Mouse (Mus musculus): ENCODE measurements around the gene Slc25a25. TPM values are rescaled to one million over a fixed set of nuclear protein-coding genes. Genes with fewer than 3 reads are reported as not detected.

Gene Slc25a25
- 10 to 100 TPM in 1 of 2 experiments, 1 to 10 TPM in 1; 9.8 to 13.1 TPM for total RNA-seq (2023)

DNA sequence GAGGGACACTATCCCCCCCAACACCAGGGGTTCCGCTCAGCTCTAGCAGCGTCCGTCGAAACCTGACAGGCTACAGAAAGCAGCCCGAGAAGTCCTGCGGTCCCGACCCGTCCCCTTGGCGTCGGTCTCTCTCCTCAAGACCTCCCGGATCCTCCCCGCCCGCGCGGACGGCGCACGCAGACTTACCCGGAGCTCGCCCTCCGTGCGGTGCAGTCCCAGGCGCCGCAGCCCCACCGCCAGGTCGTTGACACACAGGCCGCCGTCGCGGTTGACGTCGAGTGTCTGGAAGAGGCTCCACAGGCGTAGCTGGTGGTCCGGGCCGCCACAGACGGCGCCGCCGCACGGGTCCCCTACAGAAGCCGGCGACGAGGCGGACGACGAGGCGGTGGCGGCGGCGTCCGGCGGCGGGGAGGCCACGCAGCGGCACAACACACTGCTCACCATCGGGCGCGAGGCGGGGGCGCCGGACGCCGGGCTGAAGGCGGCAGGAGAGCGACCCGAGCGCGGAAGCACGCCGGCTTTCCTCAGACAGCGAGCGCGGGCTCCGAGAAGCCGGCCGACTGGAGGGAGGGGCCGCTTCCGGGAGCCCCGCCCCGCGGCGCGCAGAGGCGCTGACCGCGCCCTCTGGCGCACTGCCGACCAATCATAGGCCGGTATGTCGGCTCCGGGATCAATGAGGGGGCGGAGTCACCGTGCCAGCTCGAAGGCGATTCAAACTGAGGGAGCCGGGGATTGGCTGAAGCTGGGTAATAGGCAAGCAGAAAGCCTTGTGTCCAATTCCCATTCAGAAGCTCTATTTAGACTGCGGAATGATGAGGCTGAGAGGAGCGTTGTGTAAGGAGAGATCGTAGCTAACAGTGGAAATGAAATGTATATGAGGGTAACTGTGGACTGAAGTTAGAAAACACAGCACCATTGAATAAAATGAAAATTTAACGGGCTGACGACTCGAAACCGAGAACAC, at the start of gene Slc25a25:
TSS of gene Slc25a25 (minus strand) at position 565 of the 964 bp plus-strand sequence.

DNA sequence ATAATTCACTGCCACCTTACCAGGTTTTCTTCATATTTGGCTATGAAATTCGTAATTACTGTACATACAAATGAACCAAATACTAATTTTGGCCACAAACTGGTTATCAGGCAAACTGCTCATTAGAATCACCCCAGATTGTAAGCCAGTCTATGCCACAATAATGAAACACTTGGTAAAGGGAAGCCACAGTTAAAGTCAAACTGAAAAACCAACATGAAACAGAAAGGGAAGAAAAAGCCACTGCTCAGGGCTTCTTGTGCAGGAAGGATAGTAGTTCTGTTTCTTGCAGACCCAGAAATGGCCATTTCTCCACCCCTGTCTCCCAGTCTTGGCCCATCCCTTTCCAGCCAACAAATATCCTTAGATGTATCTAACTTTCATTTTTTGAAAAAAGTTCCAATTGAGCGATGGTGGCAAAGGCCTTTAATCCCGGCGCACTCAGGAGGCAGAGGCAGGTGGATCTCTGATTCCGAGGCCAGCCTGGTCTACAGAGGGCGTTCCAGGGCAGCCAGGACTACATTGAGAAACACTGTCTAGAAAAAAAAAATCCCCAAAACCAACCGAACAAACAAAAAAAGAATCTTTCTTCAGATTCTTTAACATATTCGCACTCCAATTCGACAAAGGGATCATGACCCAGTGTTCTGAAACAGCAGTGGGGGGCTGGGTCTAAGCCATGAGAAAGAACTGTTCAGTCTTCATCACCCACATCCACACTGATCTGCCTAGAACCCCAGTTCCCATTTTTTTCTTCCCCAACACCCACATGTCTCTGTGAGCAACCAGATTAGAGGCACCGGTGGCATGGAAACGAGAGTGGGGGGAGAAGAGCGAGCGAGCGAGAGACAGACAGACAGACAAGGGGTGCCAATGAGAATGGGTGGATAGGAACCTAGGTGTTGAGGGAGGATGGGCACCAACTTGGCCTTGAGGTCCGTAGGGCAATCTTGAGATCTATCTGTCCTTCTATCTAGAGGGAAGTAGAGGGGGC, 1.2 kb downstream of the Slc25a25 start, which contains the start of gene Naif1:
TSS of gene Naif1 (plus strand) at position 697 of the 994 bp plus-strand sequence.

DNA sequence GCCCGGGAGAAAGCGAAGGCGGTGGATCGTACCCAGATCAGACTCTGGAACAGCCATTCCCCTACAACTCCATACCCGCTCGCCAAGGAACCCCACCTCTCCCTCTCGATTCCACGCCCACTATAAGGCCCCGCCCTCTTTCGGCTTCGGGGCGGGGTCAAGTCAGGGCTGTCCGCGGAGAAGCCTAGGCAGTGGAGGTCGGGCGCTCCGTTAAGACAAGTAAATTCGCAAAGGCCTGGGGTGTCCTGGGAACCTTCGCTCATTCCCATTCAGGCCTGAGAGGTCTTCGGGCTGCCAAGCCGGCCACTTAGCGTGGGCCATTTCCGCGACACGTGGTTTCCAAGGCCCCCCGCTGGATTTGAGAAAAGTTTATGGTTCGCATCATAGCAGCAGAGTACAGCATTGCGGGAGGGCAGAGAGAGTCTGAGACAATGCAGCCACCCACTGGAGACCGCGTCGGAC, 55.7 kb downstream of the Slc25a25 start, which contains the start of gene Ptges2:
TSS of gene Ptges2 (plus strand) at position 413 of the 462 bp plus-strand sequence.

DNA sequence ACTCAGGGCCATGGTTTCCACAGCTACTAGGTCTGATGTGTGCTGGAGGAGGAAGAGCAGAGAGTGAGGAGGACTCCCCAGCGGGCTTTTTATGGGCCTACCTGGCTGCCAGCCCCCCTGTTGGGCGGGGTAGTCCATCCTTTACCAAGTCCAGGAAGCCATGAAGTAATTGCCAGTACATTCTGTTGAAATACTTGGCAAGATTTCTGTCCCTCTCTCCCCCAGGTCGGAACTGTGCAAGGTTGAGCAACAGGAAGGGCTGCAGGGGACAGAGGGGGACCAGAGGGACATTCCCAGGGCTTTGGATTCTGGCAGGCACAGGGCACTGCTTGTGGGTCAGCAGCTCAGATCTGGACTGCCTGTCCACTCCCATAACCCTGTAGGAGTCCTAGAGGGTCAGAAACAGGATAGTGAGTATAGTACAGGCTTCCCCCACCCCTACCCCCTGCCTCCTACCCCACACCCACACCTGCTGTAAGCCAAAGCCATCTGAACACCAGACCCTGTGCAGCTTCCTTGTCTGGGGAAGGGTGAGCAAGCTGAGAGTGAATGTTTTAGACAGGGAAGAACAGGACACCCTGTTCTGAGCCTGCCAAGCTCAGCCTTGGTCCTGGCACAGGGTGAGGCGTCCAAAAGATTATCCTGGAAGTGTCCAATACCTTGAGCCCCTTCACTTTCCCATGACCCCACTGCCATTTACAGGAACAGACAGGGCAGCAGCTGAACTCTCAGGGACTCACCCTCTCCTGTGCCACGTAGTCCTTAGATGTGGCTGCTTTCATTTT, 63.3 kb downstream of the Slc25a25 start, which contains the start of gene Lcn2:
TSS of gene Lcn2 (minus strand) at position 547 of the 785 bp plus-strand sequence.

DNA sequence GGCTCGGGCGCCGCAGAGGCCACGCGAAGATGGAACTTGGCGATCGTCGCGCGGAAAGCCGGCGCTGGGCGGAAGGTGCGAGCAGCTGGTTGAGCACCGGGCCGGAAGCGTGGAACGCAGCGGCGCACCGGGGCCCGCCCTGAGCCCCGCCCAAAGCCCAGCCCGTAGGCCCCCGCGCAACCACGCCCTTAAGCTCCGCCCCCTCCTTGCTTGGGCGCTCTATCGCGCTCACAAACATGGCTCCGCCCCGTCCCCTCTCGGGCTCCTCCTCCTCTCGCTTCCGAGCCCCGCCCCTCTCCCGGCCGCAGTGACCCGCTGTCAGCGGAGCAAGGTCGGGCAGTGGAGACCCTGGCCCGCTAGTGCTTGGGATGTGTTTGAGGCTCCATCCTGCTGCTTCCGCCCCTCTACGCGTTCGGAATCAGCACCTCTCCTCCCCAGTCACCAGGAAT, 69.4 kb downstream of the Slc25a25 start, which contains the start of gene 1110008P14Rik:
TSS of gene 1110008P14Rik (minus strand) at position 164 of the 449 bp plus-strand sequence.

Other genes starting within 250 kb of the Slc25a25 start
- 10 to 100 TPM; 14.9 to 19.0 TPM for gene Pomt1, start 214.9 kb downstream of the Slc25a25 start, total RNA-seq (2023)
- 10 to 100 TPM; 36.1 to 43.9 TPM for gene Uck1, start 191.3 kb downstream of the Slc25a25 start, total RNA-seq (2023)
- 10 to 100 TPM; 59.8 to 63.9 TPM for gene Golga2, start 164.1 kb downstream of the Slc25a25 start, total RNA-seq (2023)
- 10 to 100 TPM; 81.4 TPM for gene Swi5, start 163.4 kb downstream of the Slc25a25 start, total RNA-seq (2023)
- 10 to 100 TPM; 75.1 to 90.9 TPM for gene Ciz1, start 99.1 kb downstream of the Slc25a25 start, total RNA-seq (2023)
- under 1 TPM; 0.13 to 0.33 TPM for gene Dnm1, start 98.1 kb downstream of the Slc25a25 start, total RNA-seq (2023)
- gene 1110008P14Rik, start 69.5 kb downstream of the Slc25a25 start, total RNA-seq (2023): 10 to 100 TPM; 41.6 to 44.2 TPM
- 1,000 to 10,000 TPM; 9,162 to 9,449 TPM for gene Lcn2, start 63.2 kb downstream of the Slc25a25 start, total RNA-seq (2023)
- 10 to 100 TPM; 12.1 to 14.7 TPM for gene Ptges2, start 55.5 kb downstream of the Slc25a25 start, total RNA-seq (2023)
- gene Naif1, start 988 bp downstream of the Slc25a25 start, total RNA-seq (2023): 1 to 10 TPM; 3.9 to 5.4 TPM
- 10 to 100 TPM; 13.9 to 14.1 TPM for gene Fam102a, start 83.9 kb upstream of the Slc25a25 start, total RNA-seq (2023)
- 10 to 100 TPM; 49.9 to 51.1 TPM for gene Dpm2, start 119.4 kb upstream of the Slc25a25 start, total RNA-seq (2023)
- gene Pip5kl1, start 123.4 kb upstream of the Slc25a25 start, total RNA-seq (2023): under 1 TPM; 0.77 to 0.96 TPM
- not detected for gene 9430097D07Rik, start 124.2 kb upstream of the Slc25a25 start, total RNA-seq (2023)
- 10 to 100 TPM; 13.1 to 14.0 TPM for gene St6galnac4, start 135.7 kb upstream of the Slc25a25 start, total RNA-seq (2023)
- gene St6galnac6, start 148.3 kb upstream of the Slc25a25 start, total RNA-seq (2023): 10 to 100 TPM; 14.3 to 19.2 TPM
- gene Ak1, start 170.3 kb upstream of the Slc25a25 start, total RNA-seq (2023): under 1 TPM; 0.59 to 0.71 TPM
- 10 to 100 TPM; 11.2 to 14.1 TPM for gene Eng, start 195.2 kb upstream of the Slc25a25 start, total RNA-seq (2023)